Mouse (Mus musculus) lung, embryonic 14.5 days (tissue): ENCODE results near the gene Dpm2. TPM values are rescaled to one million over a fixed set of nuclear protein-coding genes. Genes with fewer than 3 reads are reported as not detected.

ENCODE experiments used
- ATAC-seq: fragments of 200-750 bp; cut with Nextera tagmentation; 2 replicates; pipeline ENCODE4 v1.8.0; 2017; ENCODE audit warnings: mild to moderate bottlenecking, moderate TSS enrichment, moderate library complexity; ENCODE audit not compliant: insufficient read depth
- DNase-seq: peaks from one replicate; pipeline ENCODE4 v3.0.0-alpha.2; 2015
- H3K27ac ChIP-seq: fragments of 300-500 bp; sonication (generic); 2 replicates; pipeline ENCODE4 v1.5.1; 2014; ENCODE audit warnings: low read depth, mild to moderate bottlenecking, moderate library complexity
- H3K27me3 ChIP-seq: fragments of 300-500 bp; sonication (generic); 2 replicates; pipeline ENCODE4 v1.6.1; 2014; ENCODE audit warnings: low read length, control low read depth; ENCODE audit not compliant: insufficient read depth
- H3K36me3 ChIP-seq: fragments of 300-500 bp; sonication (generic); 2 replicates; pipeline ENCODE4 v1.6.1; 2014; ENCODE audit warnings: control low read depth; ENCODE audit not compliant: insufficient read depth
- H3K4me1 ChIP-seq: fragments of 300-500 bp; sonication (generic); 2 replicates; pipeline ENCODE4 v1.6.1; 2014; ENCODE audit warnings: antibody characterized with exemption, control low read depth; ENCODE audit not compliant: insufficient read depth
- H3K4me2 ChIP-seq: fragments of 300-500 bp; sonication (generic); 2 replicates; pipeline ENCODE4 v1.6.1; 2014; ENCODE audit warnings: mild to moderate bottlenecking
- H3K4me3 ChIP-seq: fragments of 300-500 bp; sonication (generic); 2 replicates; pipeline ENCODE4 v1.5.1; 2014; ENCODE audit warnings: low read depth, low read length
- H3K9ac ChIP-seq: fragments of 300-500 bp; sonication (generic); 2 replicates; pipeline ENCODE4 v1.6.1; 2014
- H3K9me3 ChIP-seq: fragments of 300-500 bp; sonication (generic); 2 replicates; pipeline ENCODE4 v1.6.1; 2016; ENCODE audit warnings: low read depth, low read length, control low read depth
- CTCF ChIP-seq: IDR thresholded peaks from 2 replicates; pipeline ENCODE4 v1.5.1; 2016; ENCODE audit warnings: antibody characterized with exemption, low read depth
- WGBS: fragments of 180-500 bp; shearing (Covaris S2); extraction: QIAGEN DNeasy Blood & Tissue Kit; methylation state at CpG from one replicate; pipeline ENCODE4 v1.1.7; 2014; 5-methylcytosine and 5-hydroxymethylcytosine counted together
- polyA plus RNA-seq: library from polyadenylated mRNA; unstranded; fragments of >200 nt; fragmentation: Nextera tagmentation; extraction: Ambion mirVana; gene quantifications from 2 replicates; pipeline ENCODE4 v1.2.1, GENCODE M21; 2014

The Dpm2 gene
- polyA plus RNA-seq, 1 experiment from 2014 or later = 98.5 TPM

DNA sequence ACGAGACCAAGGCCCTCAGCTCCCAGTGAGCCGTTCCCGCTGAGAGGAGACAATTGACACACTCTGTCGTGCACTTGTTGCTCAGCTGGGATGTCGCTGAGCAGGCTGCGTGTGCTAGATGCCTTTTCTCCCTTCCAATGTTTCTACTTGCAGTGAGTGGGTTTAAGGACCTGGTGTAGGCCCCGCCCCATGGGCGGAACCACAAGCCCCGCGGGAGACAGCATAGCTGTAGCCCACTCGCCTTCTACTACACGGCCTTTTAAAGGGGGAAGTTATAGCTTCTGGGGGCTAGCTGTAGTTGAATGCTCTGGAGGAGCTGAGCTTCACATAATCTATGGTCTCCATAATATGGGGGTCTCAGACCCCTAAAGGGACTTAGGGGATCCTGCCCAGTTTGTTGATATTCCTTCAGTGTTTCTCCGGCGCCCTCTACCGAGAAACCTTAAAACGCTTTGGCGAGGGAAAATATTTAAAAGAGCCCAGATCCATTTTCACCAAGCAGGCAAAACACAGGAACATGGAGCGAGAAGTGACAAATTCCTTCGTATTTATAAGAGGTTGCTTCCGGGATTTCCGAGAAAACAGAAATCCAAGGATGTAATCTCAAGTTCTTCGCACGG is 40.1 kb downstream of the Dpm2 start:
- Histone ChIP-seq H3K36me3 (peaks cover 26% of the 10 kb centered on the region), H3K4me1 (0 out of 2 replicates have a peak, but pooled peaks cover 9% of the 10 kb centered on the region), H3K4me3 (peak overlapping the region; percentile 35), H3K4me2 (peak overlapping the region; percentile 60), H3K27ac (peak overlapping the region; percentile 4; the same call in 1 of the 2 replicates), H3K9me3 (no peaks in the 10 kb centered on the region), H3K27me3 (no peaks in the 10 kb centered on the region), H3K9ac (peak overlapping the region; percentile 30; the same call in 1 of the 2 replicates)
- 10% methylated on average over 23 of the region's 23 CpGs for WGBS
- ATAC-seq = no peak
- peak; percentile 79 for DNase-seq
- peak; percentile 54 for TF ChIP-seq CTCF

DNA sequence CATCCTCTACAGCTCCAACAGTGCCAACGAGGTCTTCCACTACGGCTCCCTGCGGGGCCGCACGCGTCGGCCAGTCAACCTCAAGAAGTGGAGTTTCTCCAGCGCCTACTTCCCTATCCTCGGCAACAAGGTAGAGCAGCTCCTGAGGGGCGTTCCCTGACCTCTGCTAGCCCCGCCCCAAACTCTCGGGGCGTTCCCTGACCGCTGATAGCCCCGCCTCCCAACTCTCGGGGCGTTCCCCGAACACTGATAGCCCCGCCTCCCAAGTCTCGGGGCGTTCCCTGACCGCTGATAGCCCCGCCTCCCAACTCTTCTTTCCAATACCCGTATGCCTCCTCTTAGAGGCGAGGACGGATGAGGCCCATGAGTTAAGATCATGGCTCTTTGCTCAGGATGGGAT is 41.6 kb downstream of the Dpm2 start:
- ATAC-seq = no peak
- H3K27me3 ChIP-seq = no peaks in the 10 kb centered on the region
- no peak overlapping the region for H3K27ac ChIP-seq
- no peak overlapping the region for H3K9ac ChIP-seq
- TF ChIP-seq CTCF = no peak
- peaks cover 31% of the 10 kb centered on the region for H3K36me3 ChIP-seq
- H3K4me3 ChIP-seq = no peak overlapping the region
- 0 out of 2 replicates have a peak, but pooled peaks cover under 1% of the 10 kb centered on the region for H3K9me3 ChIP-seq
- 73% methylated on average over 26 of the region's 26 CpGs for WGBS
- 0 out of 2 replicates have a peak, but pooled peaks cover 9% of the 10 kb centered on the region for H3K4me1 ChIP-seq
- no peak for DNase-seq
- H3K4me2 ChIP-seq = no peak overlapping the region

DNA sequence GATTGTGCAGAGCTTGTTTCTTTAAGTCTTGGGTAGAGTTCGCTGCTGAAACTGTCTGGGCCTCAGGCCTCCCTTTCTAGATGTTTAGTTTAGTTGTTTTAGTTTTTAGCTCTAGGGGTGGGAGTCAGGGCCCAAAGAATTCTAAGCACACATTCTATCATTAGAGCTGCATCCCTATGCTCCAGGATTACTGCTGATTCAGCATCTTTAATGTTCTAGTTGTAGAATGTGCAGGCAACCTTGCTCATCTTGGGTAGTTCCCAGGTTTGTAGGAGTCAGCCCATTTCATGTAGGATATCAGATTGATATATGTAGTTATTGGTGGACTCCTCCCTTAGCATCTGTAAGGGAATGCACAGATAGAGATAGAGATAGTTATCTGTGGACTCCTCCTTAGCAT is 46.5 kb downstream of the Dpm2 start:
- Histone ChIP-seq H3K36me3 (peaks cover 50% of the 10 kb centered on the region), H3K27me3 (no peaks in the 10 kb centered on the region), H3K27ac (no peak overlapping the region), H3K4me3 (no peak overlapping the region), H3K9me3 (0 out of 2 replicates have a peak, but pooled peaks cover 4% of the 10 kb centered on the region), H3K9ac (no peak overlapping the region), H3K4me1 (peaks cover 31% of the 10 kb centered on the region), H3K4me2 (no peak overlapping the region)
- TF ChIP-seq CTCF = no peak
- no peak for ATAC-seq
- no peak for DNase-seq
- WGBS = 91% methylated on average over 1 of the region's 1 CpGs

DNA sequence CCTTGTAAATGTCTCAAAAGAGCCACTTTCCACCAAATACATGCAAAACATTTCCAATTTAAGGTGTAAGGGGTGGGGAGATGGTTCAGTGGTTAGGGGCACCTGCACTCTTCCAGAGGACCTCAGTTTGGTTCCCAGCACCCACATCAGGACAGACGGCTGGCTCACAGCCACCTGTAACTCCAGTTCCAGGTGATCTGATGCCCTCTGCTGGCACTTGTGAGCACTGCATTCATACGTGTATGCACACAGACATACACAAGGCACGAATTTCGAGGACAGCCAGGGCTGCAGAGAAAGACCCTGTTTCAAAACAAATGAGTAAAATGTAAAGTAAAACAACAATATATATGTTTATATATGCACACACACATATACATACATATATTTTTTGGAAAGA is 46.9 kb downstream of the Dpm2 start:
- DNase-seq (no peak), ATAC-seq (no peak)
- Histone ChIP-seq H3K9ac (no peak overlapping the region), H3K27me3 (no peaks in the 10 kb centered on the region), H3K4me1 (peaks cover 31% of the 10 kb centered on the region), H3K27ac (no peak overlapping the region), H3K4me3 (no peak overlapping the region), H3K9me3 (0 out of 2 replicates have a peak, but pooled peaks cover 4% of the 10 kb centered on the region), H3K4me2 (no peak overlapping the region), H3K36me3 (peaks cover 45% of the 10 kb centered on the region)
- WGBS = 94% methylated on average over 4 of the region's 4 CpGs
- peak; percentile 41 for TF ChIP-seq CTCF

DNA sequence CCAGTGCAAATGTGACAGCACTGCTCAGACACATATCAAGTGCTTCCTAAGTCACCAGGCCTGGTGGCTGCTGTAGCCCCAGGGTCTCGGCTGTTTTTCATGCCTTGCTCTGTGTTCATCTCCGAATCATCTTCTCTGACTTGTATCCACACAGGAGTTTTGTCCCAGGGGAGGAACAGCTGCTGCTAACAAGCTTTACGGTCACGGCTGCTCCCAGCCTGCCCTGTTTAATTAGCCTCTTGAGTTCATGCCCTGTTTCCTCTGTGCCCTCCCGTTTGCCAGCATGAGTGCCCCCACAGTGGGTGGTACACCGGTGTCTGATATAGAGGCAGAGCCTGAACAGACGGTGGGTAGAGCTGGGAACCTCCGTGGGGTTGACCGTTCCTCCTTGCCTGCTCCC is 47.4 kb downstream of the Dpm2 start:
- TF ChIP-seq CTCF = no peak
- 75% methylated on average over 9 of the region's 9 CpGs for WGBS
- no peak for ATAC-seq
- 0 out of 2 replicates have a peak, but pooled peaks cover 4% of the 10 kb centered on the region for H3K9me3 ChIP-seq
- H3K9ac ChIP-seq = no peak overlapping the region
- H3K27me3 ChIP-seq = no peaks in the 10 kb centered on the region
- peaks cover 31% of the 10 kb centered on the region for H3K4me1 ChIP-seq
- no peak overlapping the region for H3K4me2 ChIP-seq
- no peak overlapping the region for H3K4me3 ChIP-seq
- H3K36me3 ChIP-seq = peaks cover 42% of the 10 kb centered on the region
- no peak for DNase-seq
- no peak overlapping the region for H3K27ac ChIP-seq

DNA sequence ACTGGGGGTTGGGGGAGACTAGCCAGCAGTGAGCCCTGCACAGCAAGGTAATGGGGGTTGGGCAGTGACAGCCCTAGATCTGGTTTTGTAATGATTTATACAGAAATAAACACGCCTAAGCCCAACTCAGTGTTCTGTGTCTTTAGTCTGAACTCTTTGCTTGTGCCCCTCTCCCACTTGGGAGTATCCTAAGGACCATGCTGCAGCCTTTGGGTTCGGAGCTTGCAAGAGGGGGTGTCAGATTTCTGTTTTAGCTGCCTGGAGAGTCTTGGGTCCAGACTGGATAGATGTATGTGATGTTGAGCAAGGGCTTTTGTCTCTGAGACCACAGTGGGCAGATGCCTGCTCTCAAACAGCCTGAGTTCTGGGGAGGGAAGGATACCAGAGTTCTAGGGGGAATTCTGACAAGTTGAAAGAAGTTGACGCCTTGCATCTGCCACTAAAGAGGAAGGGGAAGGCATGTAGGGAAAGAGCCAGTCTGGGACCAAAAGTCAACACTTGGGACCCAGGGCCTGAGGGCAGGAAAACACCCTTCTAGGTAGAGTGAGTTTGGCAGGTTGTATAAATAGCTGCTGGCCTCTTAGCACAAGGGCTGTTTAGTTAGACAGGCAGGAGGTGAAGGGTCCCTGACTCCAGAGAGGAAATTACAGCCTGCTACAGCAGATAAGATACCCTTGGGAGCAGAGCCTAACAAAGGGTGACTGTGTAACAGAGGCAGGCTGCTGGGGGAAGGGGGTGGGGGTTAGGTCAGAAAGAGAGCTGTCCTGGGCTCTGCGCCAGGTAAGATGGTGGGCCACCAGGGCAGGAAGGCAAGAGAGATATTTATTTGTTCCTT is 50.2 kb downstream of the Dpm2 start:
- H3K36me3 ChIP-seq = peaks cover 26% of the 10 kb centered on the region
- DNase-seq (peak; percentile 80), ATAC-seq (peak; percentile 70)
- no peak overlapping the region for H3K4me3 ChIP-seq
- peak overlapping the region; percentile 88 for H3K27ac ChIP-seq
- peaks cover 42% of the 10 kb centered on the region for H3K4me1 ChIP-seq
- TF ChIP-seq CTCF = no peak
- WGBS = 4% methylated on average over 4 of the region's 4 CpGs
- no peak overlapping the region; the same call in 1 of the 2 replicates for H3K9ac ChIP-seq
- no peaks in the 10 kb centered on the region for H3K27me3 ChIP-seq
- H3K9me3 ChIP-seq = 0 out of 2 replicates have a peak, but pooled peaks cover 4% of the 10 kb centered on the region
- peak overlapping the region; percentile 41 for H3K4me2 ChIP-seq

DNA sequence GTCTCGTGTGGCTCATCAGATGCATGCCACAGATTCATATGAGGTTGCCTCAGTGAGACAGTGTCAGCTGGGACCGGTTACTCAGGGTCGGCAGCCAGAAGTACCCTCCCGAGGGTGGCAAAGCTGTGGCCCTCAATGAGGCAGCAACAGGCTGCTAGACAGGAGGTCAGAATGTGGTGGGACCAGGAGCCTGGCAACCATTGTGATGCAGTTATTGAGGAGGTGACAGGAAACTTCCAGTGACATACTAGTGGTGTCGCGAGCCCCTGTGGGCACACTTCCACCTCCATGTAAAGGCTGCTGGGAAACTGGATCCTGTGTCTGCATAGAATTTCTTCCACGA is 50.8 kb downstream of the Dpm2 start, which contains the start of gene Ak1:
Gene Ak1, plus strand, starts transcription at position 242 of the 343 bp plus-strand sequence.
- Histone ChIP-seq H3K4me2 (peak within 1 kb of the TSS; percentile 41), H3K9ac (no peak within 1 kb of the TSS; the same call in 1 of the 2 replicates), H3K9me3 (0 out of 2 replicates have a peak, but pooled peaks cover 4% of the 10 kb centered on the region), H3K27ac (peak within 1 kb of the TSS; percentile 88), H3K27me3 (no peaks in the 10 kb centered on the region), H3K36me3 (peaks cover 26% of the 10 kb centered on the region), H3K4me3 (no peak within 1 kb of the TSS), H3K4me1 (peaks cover 44% of the 10 kb centered on the region)
- DNase-seq = no peak
- TF ChIP-seq CTCF = no peak
- ATAC-seq = no peak; the same call in 1 of the 2 replicates
- WGBS = 9% methylated on average over 7 of the region's 7 CpGs

Other genes with a start within 250 kb of the Dpm2 start
- gene Ciz1, start 218.5 kb upstream of the Dpm2 start, polyA plus RNA-seq = 46.1 and 51.9 TPM in 2 replicates
- 14.9 and 17.5 TPM in 2 replicates for gene Dnm1, start 217.5 kb upstream of the Dpm2 start, polyA plus RNA-seq
- gene 1110008P14Rik, start 188.9 kb upstream of the Dpm2 start, polyA plus RNA-seq = 32.4 and 33.3 TPM in 2 replicates
- 1.6 TPM in 1 of 2 replicates, not detected in the other for gene Lcn2, start 182.6 kb upstream of the Dpm2 start, polyA plus RNA-seq
- gene Ptges2, start 175.0 kb upstream of the Dpm2 start, polyA plus RNA-seq = 28.0 and 28.2 TPM in 2 replicates
- 5.7 and 6.5 TPM in 2 replicates for gene Naif1, start 120.4 kb upstream of the Dpm2 start, polyA plus RNA-seq
- gene Slc25a25, start 119.4 kb upstream of the Dpm2 start, polyA plus RNA-seq = 16.3 and 19.5 TPM in 2 replicates
- gene Fam102a, start 35.5 kb upstream of the Dpm2 start, polyA plus RNA-seq = 18.4 and 19.9 TPM in 2 replicates
- gene Pip5kl1, start 3.9 kb downstream of the Dpm2 start, polyA plus RNA-seq = 0.50 and 0.70 TPM in 2 replicates
- 0.20 TPM in 1 of 2 replicates, not detected in the other for gene 9430097D07Rik, start 4.8 kb downstream of the Dpm2 start, polyA plus RNA-seq
- 22.0 and 23.8 TPM in 2 replicates for gene St6galnac4, start 16.2 kb downstream of the Dpm2 start, polyA plus RNA-seq
- 8.3 and 11.1 TPM in 2 replicates for gene St6galnac6, start 28.9 kb downstream of the Dpm2 start, polyA plus RNA-seq
- gene Ak1, start 50.9 kb downstream of the Dpm2 start, polyA plus RNA-seq = 34.3 and 35.8 TPM in 2 replicates
- gene Eng, start 75.7 kb downstream of the Dpm2 start, polyA plus RNA-seq = 91.1 and 98.5 TPM in 2 replicates
- 28.4 and 32.7 TPM in 2 replicates for gene Fpgs, start 133.3 kb downstream of the Dpm2 start, polyA plus RNA-seq
- gene Cdk9, start 142.2 kb downstream of the Dpm2 start, polyA plus RNA-seq = 81.7 and 84.3 TPM in 2 replicates
- gene Sh2d3c, start 150.2 kb downstream of the Dpm2 start, polyA plus RNA-seq = 37.6 and 38.8 TPM in 2 replicates
- gene 6330409D20Rik, start 170.2 kb downstream of the Dpm2 start, polyA plus RNA-seq = 0.20 TPM in 1 of 2 replicates, not detected in the other
- gene Tor2a, start 186.4 kb downstream of the Dpm2 start, polyA plus RNA-seq = 66.2 and 71.0 TPM in 2 replicates
- 0.15 and 0.33 TPM in 2 replicates for gene Ttc16, start 204.8 kb downstream of the Dpm2 start, polyA plus RNA-seq
- gene Ptrh1, start 204.9 kb downstream of the Dpm2 start, polyA plus RNA-seq = 2.7 and 4.4 TPM in 2 replicates
- gene Cfap157, start 213.6 kb downstream of the Dpm2 start, polyA plus RNA-seq = 0.11 and 0.33 TPM in 2 replicates